Mouse (Mus musculus) large intestine, adult 2 months (tissue): ENCODE data around the gene H2afy. TPM values are rescaled to one million over a fixed set of nuclear protein-coding genes. Genes with fewer than 3 reads are reported as not detected.

Experiments used
- DNase-seq: peaks from one replicate; pipeline ENCODE4 v3.0.0-alpha.2; 2012; ENCODE audit warnings: low read depth, low spot score
- WGBS: fragments of 180-500 bp; shearing (Covaris S2); methylation state at CpG from one replicate; pipeline ENCODE4 v1.1.7; 2018; 5-methylcytosine and 5-hydroxymethylcytosine counted together
- polyA plus RNA-seq: library from polyadenylated mRNA; depleted of rRNA; stranded (reverse); fragments of >200 nt; gene quantifications from 2 replicates; pipeline ENCODE4 v1.2.3, GENCODE M21; 2012

H2afy gene
- polyA plus RNA-seq, 1 experiment, result 94.0 TPM

- DNase-seq, result no peak
- 38% methylated on average over 22 of the region's 22 CpGs for WGBS
These were observed 15.5 kb upstream of the H2afy start for GRCm38 (mm10) chr13:56151404-56152226.

DNA sequence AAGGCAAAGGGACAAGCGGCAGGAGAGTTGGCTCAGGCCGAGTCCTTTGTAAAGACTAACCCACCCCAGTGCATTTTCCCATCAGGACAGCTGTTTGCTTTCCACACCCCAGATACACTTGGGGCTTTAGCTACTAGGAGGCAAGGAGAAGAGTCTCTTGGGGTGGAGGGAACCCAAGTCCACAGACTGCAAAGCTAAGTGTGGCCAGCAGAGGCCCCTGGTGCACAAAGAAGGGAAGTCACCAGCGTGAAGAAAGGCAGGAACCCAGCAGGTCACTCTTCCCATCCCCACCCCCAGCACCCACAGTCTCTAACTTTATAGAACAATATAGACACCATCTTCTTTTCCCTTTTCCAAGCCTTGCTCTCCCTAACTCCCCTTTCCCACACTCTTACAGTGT, 9.4 kb upstream of the H2afy start:
- WGBS, result 46% methylated on average over 3 of the region's 3 CpGs
- DNase-seq, result no peak

GRCm38 (mm10) chr13:56144021-56144420, 7.9 kb upstream of the H2afy start:
- 80% methylated on average over 2 of the region's 2 CpGs for WGBS
- DNase-seq, result no peak

GRCm38 (mm10) chr13:56143151-56143513, 7.0 kb upstream of the H2afy start:
- DNase-seq, result no peak
- WGBS, result 52% methylated on average over 7 of the region's 7 CpGs

GRCm38 (mm10) chr13:56142382-56143150, 6.4 kb upstream of the H2afy start:
- 46% methylated on average over 10 of the region's 11 CpGs for WGBS
- no peak for DNase-seq

- no peak for DNase-seq
- whole genome bisulfite sequencing, result 62% methylated on average over 6 of the region's 6 CpGs
These were observed 3.1 kb upstream of the H2afy start for GRCm38 (mm10) chr13:56139167-56139751.

- no peak for DNase-seq
- 1% methylated on average over 86 of the region's 89 CpGs for WGBS
These were observed 719 bp downstream of the H2afy start for GRCm38 (mm10) chr13:56135231-56136052.

- under 1% methylated on average over 50 of the region's 50 CpGs for WGBS
- DNase-seq, result no peak
These were observed 1.5 kb downstream of the H2afy start for GRCm38 (mm10) chr13:56134631-56135181.

- WGBS, result 25% methylated on average over 5 of the region's 5 CpGs
- DNase-seq, result no peak
These were observed 2.1 kb downstream of the H2afy start for GRCm38 (mm10) chr13:56134031-56134430.

DNA sequence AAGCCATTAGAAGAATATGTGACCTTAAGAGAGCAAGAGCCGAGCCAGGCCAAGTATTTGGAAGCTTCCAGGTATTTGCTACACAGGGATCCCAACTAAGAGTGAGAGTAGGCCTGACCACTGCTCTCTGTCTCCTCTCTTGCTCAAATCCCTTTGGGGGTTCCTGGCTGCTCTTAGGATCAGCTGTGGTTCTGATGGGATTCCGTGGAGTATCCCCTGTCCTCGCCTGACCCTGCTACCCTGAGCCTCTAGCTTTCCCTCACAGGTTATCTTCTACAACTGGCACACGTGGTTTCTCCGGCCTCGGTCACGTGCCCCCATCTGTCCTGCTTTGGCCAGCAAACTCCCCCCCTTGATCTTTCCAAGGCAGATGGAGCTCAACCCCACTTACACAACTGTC, 3.2 kb downstream of the H2afy start:
- WGBS, result 81% methylated on average over 7 of the region's 7 CpGs
- DNase-seq, result no peak

DNA sequence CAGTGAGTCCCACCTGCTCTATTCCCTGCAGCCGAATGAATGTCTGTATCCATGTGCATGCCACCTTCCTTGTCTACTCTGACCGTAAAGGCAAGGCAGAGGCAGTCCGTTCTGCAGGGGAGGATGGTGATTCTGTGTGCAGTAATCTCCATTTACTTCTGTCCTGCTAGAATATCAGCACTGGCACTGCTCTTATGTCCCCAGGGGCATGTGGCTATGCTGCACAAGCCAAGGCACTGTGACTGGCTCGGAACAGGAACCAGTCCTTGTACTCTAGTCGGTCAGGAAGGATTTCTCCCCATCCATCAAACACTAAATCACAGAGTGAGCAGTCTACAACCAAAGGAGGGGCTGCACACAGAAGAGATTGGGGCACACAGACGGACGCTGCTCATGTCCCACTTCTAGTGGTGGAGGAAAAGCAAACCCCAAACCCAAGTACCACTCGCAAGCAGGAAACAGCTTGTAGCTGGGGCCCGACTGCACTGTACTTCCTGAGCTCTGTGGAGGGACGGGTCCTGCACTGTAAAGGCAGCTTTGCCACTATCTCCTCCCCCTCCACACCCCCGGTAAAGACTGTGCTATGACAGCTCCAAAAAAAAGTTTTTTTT, 3.7 kb downstream of the H2afy start:
- no peak for DNase-seq
- WGBS, result 64% methylated on average over 11 of the region's 11 CpGs

GRCm38 (mm10) chr13:56130544-56130943, 5.6 kb downstream of the H2afy start:
- no peak for DNase-seq
- 61% methylated on average over 8 of the region's 8 CpGs for WGBS

- DNase-seq, result no peak
- WGBS, result 94% methylated on average over 3 of the region's 3 CpGs
These were observed 6.6 kb downstream of the H2afy start for GRCm38 (mm10) chr13:56129578-56129977.

GRCm38 (mm10) chr13:56129014-56129413, 7.1 kb downstream of the H2afy start:
- 80% methylated on average over 4 of the region's 4 CpGs for WGBS
- DNase-seq, result no peak

GRCm38 (mm10) chr13:56125632-56126031, 10.5 kb downstream of the H2afy start:
- peak; percentile 73 for DNase-seq
- 52% methylated on average over 10 of the region's 10 CpGs for WGBS

GRCm38 (mm10) chr13:56123075-56123474, 13.1 kb downstream of the H2afy start:
- DNase-seq, result no peak
- 93% methylated on average over 5 of the region's 5 CpGs for WGBS

DNA sequence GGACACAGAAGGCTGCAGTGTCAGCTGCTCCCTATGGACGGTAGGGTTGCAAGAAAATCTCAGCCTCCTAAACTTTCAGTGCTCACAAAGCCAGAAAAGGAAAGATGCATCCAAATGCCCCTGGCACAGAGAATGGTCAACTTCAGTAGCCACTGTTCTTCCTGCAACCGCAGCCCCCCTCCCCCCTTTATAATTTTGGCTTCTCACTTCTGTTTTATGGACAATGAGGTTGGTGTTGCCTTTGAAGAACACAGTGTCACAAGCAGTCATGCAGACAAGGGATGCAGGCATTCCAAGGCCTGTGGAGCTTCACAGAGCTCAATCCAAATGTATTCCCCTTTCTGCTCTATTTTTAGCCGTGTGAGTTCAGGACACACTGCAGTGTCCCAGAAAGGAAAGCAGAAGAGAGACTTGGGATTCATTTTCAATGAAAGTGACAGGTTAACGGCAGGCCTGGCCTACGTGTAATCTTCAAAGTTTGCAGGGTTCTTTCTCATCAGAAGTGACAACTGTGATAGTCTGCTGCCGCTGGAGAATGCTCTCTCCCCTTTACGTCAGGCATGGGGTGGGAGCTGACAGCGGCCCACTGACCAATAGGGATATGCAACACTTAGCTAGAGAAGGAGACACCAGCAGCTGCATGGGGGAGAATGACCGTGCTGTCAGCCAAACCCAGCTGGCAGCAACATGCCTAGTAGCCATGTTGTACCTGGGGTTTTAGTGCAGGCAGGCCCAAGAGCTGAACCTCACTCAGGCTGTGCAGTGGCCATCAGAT, 18.0 kb downstream of the H2afy start:
- 66% methylated on average over 9 of the region's 9 CpGs for WGBS
- no peak for DNase-seq

DNA sequence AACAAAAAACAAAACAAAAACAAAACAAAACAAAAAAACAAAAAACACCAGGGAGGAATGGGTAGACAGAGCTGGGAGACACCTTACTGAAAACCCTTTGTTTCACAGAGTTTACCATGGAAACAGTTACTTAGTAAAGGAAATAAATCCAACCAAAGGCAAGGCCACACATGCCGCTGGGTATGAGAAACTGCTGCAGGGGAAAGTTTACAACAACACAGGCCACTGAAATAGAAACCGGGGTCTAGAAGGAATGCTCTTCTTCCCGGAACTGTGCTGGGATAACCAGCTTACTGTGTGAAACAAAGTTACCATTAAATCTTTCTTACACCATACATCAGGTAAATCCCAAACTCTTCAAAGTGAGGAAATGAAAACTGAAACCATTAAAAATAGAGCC, 20.3 kb downstream of the H2afy start:
- 35% methylated on average over 3 of the region's 3 CpGs for WGBS
- DNase-seq, result no peak
